Mouse (Mus musculus) ES-Bruce4 (cell line): ENCODE measurements around the gene Tspan7.

ENCODE experiments used
- CTCF ChIP-seq: IDR thresholded peaks from one replicate; pipeline ENCODE4 v1.8.1; 2011; ENCODE audit warnings: low read depth, low read length
- POLR2A ChIP-seq: IDR thresholded peaks from one replicate; pipeline ENCODE4 v1.8.1; 2011; ENCODE audit warnings: low read length; ENCODE audit not compliant: insufficient read depth

GRCm38 (mm10) chrX:10498580-10498979 lies 13.6 kb downstream of the Tspan7 start:
- TF ChIP-seq POLR2A (no peak), CTCF (no peak)
